Mouse (Mus musculus): ENCODE data around the gene Hspg2. TPM values are rescaled to one million over a fixed set of nuclear protein-coding genes. Genes with fewer than 3 reads are reported as not detected.

Gene Hspg2
- polyA plus RNA-seq, 1 experiment from 2014 or later = 10.7 TPM

DNA sequence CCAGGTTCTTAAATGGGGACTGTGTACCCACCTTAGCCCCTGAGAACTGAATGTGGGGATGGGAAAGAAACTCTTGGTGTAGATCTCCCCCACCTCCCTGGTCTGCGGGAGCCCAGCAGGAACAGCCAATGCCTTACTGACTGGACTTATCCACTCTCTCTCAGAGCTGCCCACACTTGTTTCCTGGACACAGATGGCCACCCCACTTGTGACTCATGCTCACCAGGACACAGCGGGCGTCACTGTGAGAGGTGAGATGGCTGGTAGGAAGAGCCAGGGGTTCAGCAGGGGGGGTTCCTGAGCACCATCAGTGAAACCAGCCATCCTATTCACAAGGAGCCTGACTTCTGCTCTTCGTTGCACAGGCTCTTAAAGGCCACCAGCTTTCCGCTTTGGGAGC is 51.8 kb downstream of the Hspg2 start:
- Histone ChIP-seq H3K27me3 (ENCODE audit: control insufficient read depth, insufficient read depth, low read length) (no peaks in the 10 kb centered on the region), H3K4me2 (replicated peaks) (no peak overlapping the region), H3K9me3 (ENCODE audit: control insufficient read depth, low read length) (no peaks in the 10 kb centered on the region), H3K4me1 (replicated peaks; ENCODE audit: control insufficient read depth, insufficient read depth, low read length) (no peaks in the 10 kb centered on the region), H3K36me3 (replicated peaks; ENCODE audit: control insufficient read depth, insufficient read depth) (no peaks in the 10 kb centered on the region), H3K9ac (no peak overlapping the region), H3K27ac (no peak overlapping the region), H3K4me3 (replicated peaks; ENCODE audit: low read length) (no peak overlapping the region)
- DNase-seq (ENCODE audit: low spot score) = no peak
- ATAC-seq (ENCODE audit: low FRiP score) = no peak
- 94% methylated on average over 5 of the region's 5 CpGs for WGBS

- Histone ChIP-seq H3K27me3 (ENCODE audit: control insufficient read depth, insufficient read depth, low read length) (no peaks in the 10 kb centered on the region), H3K9me3 (ENCODE audit: control insufficient read depth, low read length) (no peaks in the 10 kb centered on the region), H3K4me1 (replicated peaks; ENCODE audit: control insufficient read depth, insufficient read depth, low read length) (no peaks in the 10 kb centered on the region), H3K9ac (no peak overlapping the region), H3K36me3 (replicated peaks; ENCODE audit: control insufficient read depth, insufficient read depth) (no peaks in the 10 kb centered on the region), H3K27ac (no peak overlapping the region), H3K4me3 (replicated peaks; ENCODE audit: low read length) (no peak overlapping the region), H3K4me2 (replicated peaks) (no peak overlapping the region)
- ATAC-seq (ENCODE audit: low FRiP score) (no peak), DNase-seq (ENCODE audit: low spot score) (no peak)
- WGBS = 90% methylated on average over 9 of the region's 11 CpGs
Observed at GRCm38 (mm10) chr4:137521966-137522365, 53.4 kb downstream of the Hspg2 start.

- Histone ChIP-seq H3K4me2 (replicated peaks) (no peak overlapping the region), H3K4me1 (replicated peaks; ENCODE audit: control insufficient read depth, insufficient read depth, low read length) (no peaks in the 10 kb centered on the region), H3K9me3 (ENCODE audit: control insufficient read depth, low read length) (no peaks in the 10 kb centered on the region), H3K27me3 (ENCODE audit: control insufficient read depth, insufficient read depth, low read length) (no peaks in the 10 kb centered on the region), H3K36me3 (replicated peaks; ENCODE audit: control insufficient read depth, insufficient read depth) (no peaks in the 10 kb centered on the region), H3K4me3 (replicated peaks; ENCODE audit: low read length) (no peak overlapping the region), H3K9ac (no peak overlapping the region), H3K27ac (no peak overlapping the region)
- ATAC-seq (ENCODE audit: low FRiP score) (no peak), DNase-seq (ENCODE audit: low spot score) (no peak)
- WGBS = 94% methylated on average over 1 of the region's 1 CpGs
Observed at GRCm38 (mm10) chr4:137525426-137525825, 56.9 kb downstream of the Hspg2 start.

- ATAC-seq (ENCODE audit: low FRiP score) = no peak
- 53% methylated on average over 4 of the region's 4 CpGs for WGBS
- DNase-seq (ENCODE audit: low spot score) = no peak
Observed at GRCm38 (mm10) chr4:137527368-137527767, 58.8 kb downstream of the Hspg2 start.

DNA sequence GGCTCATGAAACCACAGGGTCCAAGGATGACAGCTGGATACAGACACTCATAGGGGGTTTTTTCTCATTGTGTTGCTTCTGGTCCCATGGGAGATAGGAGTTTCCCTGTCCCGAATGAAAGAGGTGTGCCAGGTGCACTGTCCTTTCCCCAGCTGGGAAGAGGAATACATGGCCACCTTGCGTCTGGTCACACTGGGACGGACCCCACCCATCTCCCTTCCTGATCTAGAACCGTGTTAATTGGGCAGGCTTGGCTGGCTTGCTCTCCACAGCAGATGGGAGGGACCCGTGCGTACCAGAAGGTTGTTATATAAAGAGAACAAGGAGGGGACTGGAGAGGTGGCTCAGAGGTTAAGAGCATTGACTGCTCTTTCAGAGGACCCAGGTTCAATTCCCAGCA is 59.3 kb downstream of the Hspg2 start:
- DNase-seq (ENCODE audit: low spot score) = no peak
- Histone ChIP-seq H3K27ac (no peak overlapping the region), H3K4me3 (replicated peaks; ENCODE audit: low read length) (no peak overlapping the region), H3K9ac (no peak overlapping the region), H3K9me3 (ENCODE audit: control insufficient read depth, low read length) (no peaks in the 10 kb centered on the region), H3K4me1 (replicated peaks; ENCODE audit: control insufficient read depth, insufficient read depth, low read length) (no peaks in the 10 kb centered on the region), H3K36me3 (replicated peaks; ENCODE audit: control insufficient read depth, insufficient read depth) (no peaks in the 10 kb centered on the region), H3K27me3 (ENCODE audit: control insufficient read depth, insufficient read depth, low read length) (no peaks in the 10 kb centered on the region), H3K4me2 (replicated peaks) (no peak overlapping the region)
- no peak for ATAC-seq (ENCODE audit: low FRiP score)
- WGBS = 85% methylated on average over 6 of the region's 6 CpGs

More at GRCm38 (mm10) chr4:137527368-137527767, 58.8 kb downstream of the Hspg2 start:
- H3K4me3 ChIP-seq (replicated peaks; ENCODE audit: low read length) = no peak overlapping the region
- H3K27me3 ChIP-seq (ENCODE audit: control insufficient read depth, insufficient read depth, low read length) = no peaks in the 10 kb centered on the region
- H3K4me2 ChIP-seq (replicated peaks) = no peak overlapping the region
- no peaks in the 10 kb centered on the region for H3K9me3 ChIP-seq (ENCODE audit: control insufficient read depth, low read length)
- no peak overlapping the region for H3K27ac ChIP-seq
- no peak overlapping the region for H3K9ac ChIP-seq
- no peaks in the 10 kb centered on the region for H3K36me3 ChIP-seq (replicated peaks; ENCODE audit: control insufficient read depth, insufficient read depth)
- H3K4me1 ChIP-seq (replicated peaks; ENCODE audit: control insufficient read depth, insufficient read depth, low read length) = no peaks in the 10 kb centered on the region

DNA sequence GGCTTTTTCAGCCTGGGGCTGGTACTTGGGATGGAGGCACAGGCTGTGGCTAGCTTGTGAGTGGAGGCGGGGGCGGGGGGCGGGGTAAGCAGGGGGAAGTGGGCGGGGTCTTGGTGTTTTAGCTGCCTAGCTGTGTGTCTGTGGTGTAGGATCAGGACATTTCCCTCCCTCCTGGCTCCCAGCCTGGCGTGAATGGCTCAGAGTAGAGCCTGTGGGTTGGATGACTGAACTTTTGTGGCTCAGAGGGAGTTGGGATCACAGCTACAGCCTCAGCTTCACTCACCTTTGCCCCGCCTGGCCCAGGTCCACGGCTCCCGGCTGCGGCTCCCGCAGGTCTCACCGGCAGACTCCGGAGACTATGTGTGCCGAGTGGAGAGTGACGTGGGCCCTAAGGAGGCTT is 71.8 kb downstream of the Hspg2 start:
- no peaks in the 10 kb centered on the region for H3K27me3 ChIP-seq (ENCODE audit: control insufficient read depth, insufficient read depth, low read length)
- DNase-seq (ENCODE audit: low spot score) = no peak
- 81% methylated on average over 14 of the region's 14 CpGs for WGBS
- no peaks in the 10 kb centered on the region for H3K36me3 ChIP-seq (replicated peaks; ENCODE audit: control insufficient read depth, insufficient read depth)
- no peak for ATAC-seq (ENCODE audit: low FRiP score)
- no peaks in the 10 kb centered on the region for H3K4me1 ChIP-seq (replicated peaks; ENCODE audit: control insufficient read depth, insufficient read depth, low read length)
- H3K4me3 ChIP-seq (replicated peaks; ENCODE audit: low read length) = no peak overlapping the region
- H3K9ac ChIP-seq = no peak overlapping the region
- no peaks in the 10 kb centered on the region for H3K9me3 ChIP-seq (ENCODE audit: control insufficient read depth, low read length)
- no peak overlapping the region for H3K4me2 ChIP-seq (replicated peaks)
- H3K27ac ChIP-seq = no peak overlapping the region

- no peak overlapping the region for H3K9ac ChIP-seq
- H3K4me2 ChIP-seq (replicated peaks) = no peak overlapping the region
- no peaks in the 10 kb centered on the region for H3K9me3 ChIP-seq (ENCODE audit: control insufficient read depth, low read length)
- ATAC-seq (ENCODE audit: low FRiP score) (no peak), DNase-seq (ENCODE audit: low spot score) (no peak)
- H3K4me1 ChIP-seq (replicated peaks; ENCODE audit: control insufficient read depth, insufficient read depth, low read length) = no peaks in the 10 kb centered on the region
- no peak overlapping the region for H3K27ac ChIP-seq
- H3K36me3 ChIP-seq (replicated peaks; ENCODE audit: control insufficient read depth, insufficient read depth) = no peaks in the 10 kb centered on the region
- WGBS = 91% methylated on average over 10 of the region's 10 CpGs
- H3K27me3 ChIP-seq (ENCODE audit: control insufficient read depth, insufficient read depth, low read length) = no peaks in the 10 kb centered on the region
- no peak overlapping the region for H3K4me3 ChIP-seq (replicated peaks; ENCODE audit: low read length)
Observed at GRCm38 (mm10) chr4:137542968-137543367, 74.4 kb downstream of the Hspg2 start.

DNA sequence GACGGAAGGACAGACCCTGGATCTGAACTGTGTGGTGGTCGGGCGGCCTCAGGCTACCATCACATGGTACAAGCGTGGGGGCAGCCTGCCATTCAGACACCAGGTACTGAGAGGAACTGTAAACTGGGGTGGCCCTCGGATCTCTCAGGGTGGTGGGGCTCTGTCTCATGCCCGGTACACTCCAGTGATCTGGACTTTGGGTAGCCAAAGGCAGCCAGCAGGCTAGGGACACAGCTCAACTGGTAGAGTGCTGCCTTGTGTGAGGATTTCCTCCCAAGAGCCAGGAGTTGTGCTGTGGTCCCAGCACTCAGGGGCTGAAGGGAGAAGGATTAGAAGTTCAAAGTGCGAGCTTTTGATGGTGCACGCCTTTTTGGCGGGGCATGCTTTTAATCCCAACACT is 77.0 kb downstream of the Hspg2 start:
- DNase-seq (ENCODE audit: low spot score) = no peak
- H3K27me3 ChIP-seq (ENCODE audit: control insufficient read depth, insufficient read depth, low read length) = no peaks in the 10 kb centered on the region

GRCm38 (mm10) chr4:137546003-137546525 is 77.5 kb downstream of the Hspg2 start:
- 0 out of 2 replicates have a peak, but pooled peaks cover 4% of the 10 kb centered on the region for H3K36me3 ChIP-seq (replicated peaks; ENCODE audit: control insufficient read depth, insufficient read depth)
- no peak overlapping the region for H3K4me3 ChIP-seq (replicated peaks; ENCODE audit: low read length)
- WGBS = 69% methylated on average over 5 of the region's 5 CpGs
- ATAC-seq (ENCODE audit: low FRiP score) (no peak), DNase-seq (ENCODE audit: low spot score) (peak; percentile 27)
- H3K9ac ChIP-seq = no peak overlapping the region
- no peaks in the 10 kb centered on the region for H3K27me3 ChIP-seq (ENCODE audit: control insufficient read depth, insufficient read depth, low read length)
- no peaks in the 10 kb centered on the region for H3K4me1 ChIP-seq (replicated peaks; ENCODE audit: control insufficient read depth, insufficient read depth, low read length)
- H3K27ac ChIP-seq = no peak overlapping the region
- H3K4me2 ChIP-seq (replicated peaks) = no peak overlapping the region
- H3K9me3 ChIP-seq (ENCODE audit: control insufficient read depth, low read length) = no peaks in the 10 kb centered on the region

More for the DNA sequence above, 77.0 kb downstream of the Hspg2 start:
- Histone ChIP-seq H3K27ac (no peak overlapping the region), H3K4me3 (replicated peaks; ENCODE audit: low read length) (no peak overlapping the region), H3K36me3 (replicated peaks; ENCODE audit: control insufficient read depth, insufficient read depth) (0 out of 2 replicates have a peak, but pooled peaks cover 4% of the 10 kb centered on the region), H3K4me2 (replicated peaks) (no peak overlapping the region), H3K4me1 (replicated peaks; ENCODE audit: control insufficient read depth, insufficient read depth, low read length) (no peaks in the 10 kb centered on the region), H3K9me3 (ENCODE audit: control insufficient read depth, low read length) (no peaks in the 10 kb centered on the region), H3K9ac (no peak overlapping the region)
- ATAC-seq (ENCODE audit: low FRiP score) = no peak
- WGBS = 91% methylated on average over 9 of the region's 9 CpGs

DNA sequence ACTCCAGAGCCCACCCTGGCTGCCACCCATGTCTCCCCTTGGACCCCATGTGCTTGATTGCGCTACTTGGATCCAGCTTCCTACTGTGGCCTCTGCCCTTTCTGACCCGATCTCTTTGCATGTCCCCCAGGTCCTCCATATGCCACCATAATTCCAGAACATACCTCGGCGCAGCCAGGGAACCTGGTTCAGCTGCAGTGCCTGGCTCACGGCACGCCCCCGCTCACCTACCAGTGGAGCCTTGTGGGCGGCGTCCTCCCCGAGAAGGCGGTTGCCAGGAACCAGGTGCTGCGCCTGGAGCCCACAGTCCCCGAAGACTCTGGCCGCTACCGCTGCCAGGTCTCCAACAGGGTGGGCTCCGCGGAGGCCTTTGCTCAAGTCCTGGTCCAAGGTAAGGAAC is 84.9 kb downstream of the Hspg2 start:
- WGBS = 96% methylated on average over 17 of the region's 17 CpGs
- Histone ChIP-seq H3K4me3 (replicated peaks; ENCODE audit: low read length) (no peak overlapping the region), H3K4me1 (replicated peaks; ENCODE audit: control insufficient read depth, insufficient read depth, low read length) (no peaks in the 10 kb centered on the region), H3K27me3 (ENCODE audit: control insufficient read depth, insufficient read depth, low read length) (no peaks in the 10 kb centered on the region), H3K27ac (no peak overlapping the region), H3K9ac (no peak overlapping the region), H3K4me2 (replicated peaks) (no peak overlapping the region), H3K9me3 (ENCODE audit: control insufficient read depth, low read length) (no peaks in the 10 kb centered on the region), H3K36me3 (replicated peaks; ENCODE audit: control insufficient read depth, insufficient read depth) (0 out of 2 replicates have a peak, but pooled peaks cover under 1% of the 10 kb centered on the region)
- DNase-seq (ENCODE audit: low spot score) = no peak
- ATAC-seq (ENCODE audit: low FRiP score) = no peak
